Mouse (Mus musculus) heart, embryonic 14.5 days (tissue): ENCODE measurements around the gene Hapln1. TPM values are rescaled to one million over a fixed set of nuclear protein-coding genes. Genes with fewer than 3 reads are reported as not detected.

Source experiments
- ATAC-seq: fragments of 200-750 bp; cut with Nextera tagmentation; 2 replicates; pipeline ENCODE4 v1.8.0; 2017; ENCODE audit warnings: low read depth, moderate TSS enrichment; ENCODE audit not compliant: insufficient number of reproducible peaks, insufficient read depth, low FRiP score
- H3K27ac ChIP-seq, 2 experiments: fragments of 200-500 bp in 1 of 2; fragments of 300-500 bp in 1 of 2; sonication (generic) in 1 of 2; replicated peaks in 1 of 2; 2 replicates each; pipeline ENCODE4 v1.5.1; 2012 to 2014; ENCODE audit warnings: low read depth in 2 of 2, low read length in 2 of 2, control low read depth in 1 of 2, mild to moderate bottlenecking in 1 of 2, mixed read lengths in 1 of 2; ENCODE audit not compliant: control insufficient read depth in 1 of 2, insufficient read depth in 1 of 2
- H3K27me3 ChIP-seq: fragments of 300-500 bp; sonication (generic); 2 replicates; pipeline ENCODE4 v1.6.1; 2014; ENCODE audit warnings: mild to moderate bottlenecking, low read length, control low read depth; ENCODE audit not compliant: control insufficient read depth, insufficient read depth
- H3K36me3 ChIP-seq: fragments of 300-500 bp; sonication (generic); 2 replicates; pipeline ENCODE4 v1.6.1; 2014; ENCODE audit warnings: mild to moderate bottlenecking, control low read depth, low read length, mixed read lengths; ENCODE audit not compliant: control insufficient read depth, insufficient read depth
- H3K4me1 ChIP-seq, 2 experiments: fragments of 200-500 bp in 1 of 2; fragments of 300-500 bp in 1 of 2; sonication (generic) in 1 of 2; 2 replicates each; pipeline ENCODE4 v1.6.1; 2012 to 2014; ENCODE audit warnings: low read length in 2 of 2, control low read depth in 1 of 2, mixed read lengths in 1 of 2; ENCODE audit not compliant: control insufficient read depth in 2 of 2, insufficient read depth in 2 of 2
- H3K4me2 ChIP-seq: fragments of 300-500 bp; sonication (generic); 2 replicates; pipeline ENCODE4 v1.6.1; 2014; ENCODE audit warnings: mild to moderate bottlenecking, low read length
- H3K4me3 ChIP-seq, 2 experiments: fragments of 200-500 bp in 1 of 2; fragments of 300-500 bp in 1 of 2; sonication (generic) in 1 of 2; 2 replicates each; pipeline ENCODE4 v1.5.1; 2012 to 2014; ENCODE audit warnings: low read length in 2 of 2, mild to moderate bottlenecking in 2 of 2, control low read depth in 1 of 2, low read depth in 1 of 2, moderate library complexity in 1 of 2; ENCODE audit not compliant: control insufficient read depth in 1 of 2, insufficient read depth in 1 of 2
- H3K9ac ChIP-seq: fragments of 300-500 bp; sonication (generic); 2 replicates; pipeline ENCODE4 v1.6.1; 2014; ENCODE audit warnings: mild to moderate bottlenecking, low read length
- H3K9me3 ChIP-seq: fragments of 300-500 bp; sonication (generic); 2 replicates; pipeline ENCODE4 v1.6.1; 2016; ENCODE audit warnings: low read length, control low read depth; ENCODE audit not compliant: control insufficient read depth
- WGBS: fragments of 180-500 bp; shearing (Covaris S2); extraction: QIAGEN DNeasy Blood & Tissue Kit; methylation state at CpG from one replicate; pipeline ENCODE4 v1.1.7; 2014; 5-methylcytosine and 5-hydroxymethylcytosine counted together
- polyA plus RNA-seq: library from polyadenylated mRNA; unstranded; fragments of >200 nt; fragmentation: Nextera tagmentation; extraction: Ambion mirVana; gene quantifications from 2 replicates; pipeline ENCODE4 v1.2.1, GENCODE M21; 2014

Hapln1 gene
- polyA plus RNA-seq, 1 experiment from 2014 or later = 8.2 TPM

DNA sequence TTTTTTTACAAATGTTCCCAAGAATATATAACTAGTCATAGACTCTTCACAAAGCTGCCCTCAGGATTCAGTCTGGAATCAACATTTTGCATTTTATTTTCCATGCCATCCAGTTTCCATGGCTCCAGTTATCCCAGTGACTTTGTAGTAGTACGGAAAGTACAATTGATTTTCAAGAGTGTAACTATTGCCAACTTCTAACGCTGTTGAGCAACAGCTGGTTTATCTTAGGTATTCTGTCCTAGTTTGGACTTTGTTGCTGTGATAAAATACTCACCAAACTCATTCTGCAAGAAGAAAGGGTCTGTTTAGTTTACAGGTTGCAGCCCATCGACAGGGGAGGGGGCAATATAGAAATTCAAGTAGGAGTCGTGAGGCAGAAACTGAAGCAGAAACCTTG lies 26.7 kb downstream of the Hapln1 start:
- ATAC-seq = no peak
- WGBS = 70% methylated on average over 4 of the region's 4 CpGs
- Histone ChIP-seq H3K4me2 (no peak overlapping the region), H3K27ac (no peak overlapping the region), H3K9me3 (no peaks in the 10 kb centered on the region), H3K4me3 (no peak overlapping the region), H3K27me3 (no peaks in the 10 kb centered on the region), H3K9ac (no peak overlapping the region), H3K4me1 (no peaks in the 10 kb centered on the region), H3K36me3 (no peaks in the 10 kb centered on the region)

DNA sequence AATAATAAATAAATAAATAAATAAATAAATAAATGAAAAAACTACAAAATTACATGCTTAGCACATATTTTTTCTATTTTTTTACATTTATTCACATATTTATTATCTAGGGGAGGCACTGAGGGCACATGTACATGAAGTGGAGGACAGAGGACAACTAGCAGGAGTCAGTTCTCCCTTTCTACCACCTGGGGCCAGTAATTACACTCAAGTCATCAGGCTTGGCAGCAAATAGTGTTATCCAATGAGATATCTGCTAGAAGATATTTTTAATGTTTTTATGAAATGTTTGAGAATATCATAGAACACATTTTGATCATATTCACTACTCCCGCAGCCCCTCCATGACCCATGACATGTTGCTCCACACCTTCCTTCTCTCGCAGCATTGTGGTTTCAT lies 39.5 kb downstream of the Hapln1 start:
- WGBS = 93% methylated on average over 2 of the region's 2 CpGs

DNA sequence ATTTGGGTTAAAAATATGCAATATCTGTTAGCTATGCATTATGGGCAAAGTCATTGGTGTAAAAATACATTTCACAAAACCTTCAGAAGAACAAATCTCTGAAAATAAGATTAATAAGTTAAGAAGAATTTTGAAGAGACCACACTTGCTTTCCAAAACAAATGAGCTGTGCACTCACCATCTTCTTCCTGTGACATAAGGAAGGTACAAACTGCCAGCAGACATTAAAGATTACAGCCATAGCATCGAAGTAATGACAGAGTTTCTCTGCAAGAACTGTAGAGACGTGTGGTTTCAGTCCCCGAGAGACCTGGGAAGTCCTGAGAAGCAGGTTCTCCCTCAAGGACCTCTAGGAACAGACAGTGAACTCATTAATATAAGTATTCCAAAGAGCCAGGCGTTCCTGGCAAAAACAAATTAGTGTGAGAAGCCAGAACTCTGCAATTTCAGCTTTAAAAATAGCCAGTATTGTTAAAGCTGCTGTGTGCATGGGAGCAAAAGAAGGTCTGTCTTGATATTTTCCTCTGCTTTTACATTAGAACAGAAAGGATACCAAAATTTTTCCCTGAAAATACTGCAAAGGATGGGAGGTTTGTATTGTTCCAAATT lies 43.6 kb downstream of the Hapln1 start:
- Histone ChIP-seq H3K4me2 (no peak overlapping the region), H3K27me3 (no peaks in the 10 kb centered on the region), H3K36me3 (no peaks in the 10 kb centered on the region), H3K4me1 (no peaks in the 10 kb centered on the region), H3K9me3 (no peaks in the 10 kb centered on the region), H3K9ac (no peak overlapping the region), H3K27ac (no peak overlapping the region), H3K4me3 (no peak overlapping the region)
- no peak for ATAC-seq
- 63% methylated on average over 4 of the region's 4 CpGs for WGBS

More for the DNA sequence above, 39.5 kb downstream of the Hapln1 start:
- H3K4me3 ChIP-seq = no peak overlapping the region
- H3K27me3 ChIP-seq = no peaks in the 10 kb centered on the region
- no peak overlapping the region for H3K9ac ChIP-seq
- H3K4me1 ChIP-seq = no peaks in the 10 kb centered on the region
- no peak for ATAC-seq
- no peak overlapping the region for H3K27ac ChIP-seq
- H3K9me3 ChIP-seq = no peaks in the 10 kb centered on the region
- no peak overlapping the region for H3K4me2 ChIP-seq
- no peaks in the 10 kb centered on the region for H3K36me3 ChIP-seq

GRCm38 (mm10) chr13:89583747-89584738 lies 44.4 kb downstream of the Hapln1 start:
- Histone ChIP-seq H3K4me3 (no peak overlapping the region), H3K9me3 (no peaks in the 10 kb centered on the region), H3K4me1 (no peaks in the 10 kb centered on the region), H3K36me3 (no peaks in the 10 kb centered on the region), H3K4me2 (no peak overlapping the region), H3K9ac (no peak overlapping the region), H3K27me3 (no peaks in the 10 kb centered on the region), H3K27ac (no peak overlapping the region)
- ATAC-seq = no peak
- WGBS = 60% methylated on average over 10 of the region's 10 CpGs

GRCm38 (mm10) chr13:89585144-89585543 lies 45.5 kb downstream of the Hapln1 start:
- WGBS = 72% methylated on average over 1 of the region's 1 CpGs
- ATAC-seq = no peak
- no peaks in the 10 kb centered on the region for H3K4me1 ChIP-seq
- no peak overlapping the region for H3K27ac ChIP-seq
- no peaks in the 10 kb centered on the region for H3K9me3 ChIP-seq
- H3K4me3 ChIP-seq = no peak overlapping the region
- no peaks in the 10 kb centered on the region for H3K27me3 ChIP-seq
- no peak overlapping the region for H3K9ac ChIP-seq
- no peaks in the 10 kb centered on the region for H3K36me3 ChIP-seq
- no peak overlapping the region for H3K4me2 ChIP-seq

GRCm38 (mm10) chr13:89595105-89595504 lies 55.5 kb downstream of the Hapln1 start:
- WGBS = 82% methylated on average over 4 of the region's 4 CpGs
- Histone ChIP-seq H3K36me3 (no peaks in the 10 kb centered on the region), H3K27me3 (no peaks in the 10 kb centered on the region), H3K4me1 (no peaks in the 10 kb centered on the region), H3K27ac (no peak overlapping the region), H3K9ac (no peak overlapping the region), H3K4me3 (no peak overlapping the region), H3K4me2 (no peak overlapping the region), H3K9me3 (peaks cover 6% of the 10 kb centered on the region; the same call in 1 of the 2 replicates)
- no peak for ATAC-seq

GRCm38 (mm10) chr13:89597354-89597753 lies 57.8 kb downstream of the Hapln1 start:
- H3K4me3 ChIP-seq = no peak overlapping the region
- H3K4me2 ChIP-seq = no peak overlapping the region
- H3K4me1 ChIP-seq = no peaks in the 10 kb centered on the region
- H3K27me3 ChIP-seq = no peaks in the 10 kb centered on the region
- peaks cover 6% of the 10 kb centered on the region; the same call in 1 of the 2 replicates for H3K9me3 ChIP-seq
- no peaks in the 10 kb centered on the region for H3K36me3 ChIP-seq
- ATAC-seq = no peak
- H3K27ac ChIP-seq = no peak overlapping the region
- no peak overlapping the region for H3K9ac ChIP-seq
